Mouse (Mus musculus) small intestine, adult 2 months (tissue): Measurements from ENCODE around the gene Clec16a.

Source experiments
- CTCF ChIP-seq: fragments of 200-500 bp; IDR thresholded peaks from 2 replicates; pipeline ENCODE4 v1.5.1; 2012; ENCODE audit warnings: low read depth, mild to moderate bottlenecking, control low read depth, inconsistent platforms, low read length, moderate library complexity, mixed read lengths; ENCODE audit not compliant: insufficient replicate concordance, insufficient read length; ENCODE audit errors: extremely low read depth
- POLR2A ChIP-seq: fragments of 200-500 bp; IDR thresholded peaks from 2 replicates; pipeline ENCODE4 v1.6.1; 2012; ENCODE audit warnings: low read depth, mild to moderate bottlenecking, control low read depth, inconsistent platforms, low read length, moderate library complexity

DNA sequence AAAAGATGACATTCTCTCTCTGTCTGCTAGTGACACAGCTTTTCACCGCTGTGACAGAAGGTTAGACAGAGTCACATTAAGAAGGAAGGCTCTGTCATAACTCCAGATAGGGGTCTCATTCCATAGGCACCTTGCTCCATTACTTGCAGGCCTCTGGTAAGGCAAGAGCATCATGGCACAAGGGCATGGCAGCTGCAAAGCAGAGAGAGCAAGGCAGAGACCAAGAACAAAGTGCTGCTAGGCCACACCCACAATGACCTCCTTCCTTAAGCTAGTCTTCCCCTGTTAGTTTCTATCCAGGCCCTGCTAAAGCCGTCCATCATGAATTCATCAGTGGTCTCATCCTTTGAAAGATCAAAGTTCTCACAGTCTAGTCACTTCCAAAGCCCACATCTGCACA lies 170.5 kb downstream of the Clec16a start:
- TF ChIP-seq POLR2A: no peak
- no peak for TF ChIP-seq CTCF
